Mouse (Mus musculus): ENCODE results near the gene Ankmy1.

Ankmy1 gene

DNA sequence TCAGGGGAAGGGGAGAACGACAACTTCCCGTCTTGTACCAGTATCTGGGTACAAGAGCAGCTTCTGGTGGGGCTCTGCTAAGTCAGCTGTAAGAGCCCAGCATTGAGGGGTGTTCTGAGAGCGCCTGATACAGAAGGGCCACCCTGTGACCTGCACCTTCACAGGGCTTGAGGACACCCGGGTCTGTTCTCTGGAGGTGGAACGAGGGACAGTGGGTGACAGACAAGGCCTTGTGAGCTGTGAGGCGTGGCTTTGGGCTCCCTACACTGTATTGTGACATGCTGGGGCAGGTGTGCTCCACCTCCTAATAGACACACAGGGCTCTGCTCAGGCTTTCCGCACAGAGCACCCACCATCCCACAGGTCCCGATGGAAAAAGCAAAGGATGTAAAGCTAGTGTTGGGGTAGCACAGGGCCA is 9.0 kb upstream of the Ankmy1 start:
- no peak for DNase-seq (ENCODE audit: low spot score)

DNA sequence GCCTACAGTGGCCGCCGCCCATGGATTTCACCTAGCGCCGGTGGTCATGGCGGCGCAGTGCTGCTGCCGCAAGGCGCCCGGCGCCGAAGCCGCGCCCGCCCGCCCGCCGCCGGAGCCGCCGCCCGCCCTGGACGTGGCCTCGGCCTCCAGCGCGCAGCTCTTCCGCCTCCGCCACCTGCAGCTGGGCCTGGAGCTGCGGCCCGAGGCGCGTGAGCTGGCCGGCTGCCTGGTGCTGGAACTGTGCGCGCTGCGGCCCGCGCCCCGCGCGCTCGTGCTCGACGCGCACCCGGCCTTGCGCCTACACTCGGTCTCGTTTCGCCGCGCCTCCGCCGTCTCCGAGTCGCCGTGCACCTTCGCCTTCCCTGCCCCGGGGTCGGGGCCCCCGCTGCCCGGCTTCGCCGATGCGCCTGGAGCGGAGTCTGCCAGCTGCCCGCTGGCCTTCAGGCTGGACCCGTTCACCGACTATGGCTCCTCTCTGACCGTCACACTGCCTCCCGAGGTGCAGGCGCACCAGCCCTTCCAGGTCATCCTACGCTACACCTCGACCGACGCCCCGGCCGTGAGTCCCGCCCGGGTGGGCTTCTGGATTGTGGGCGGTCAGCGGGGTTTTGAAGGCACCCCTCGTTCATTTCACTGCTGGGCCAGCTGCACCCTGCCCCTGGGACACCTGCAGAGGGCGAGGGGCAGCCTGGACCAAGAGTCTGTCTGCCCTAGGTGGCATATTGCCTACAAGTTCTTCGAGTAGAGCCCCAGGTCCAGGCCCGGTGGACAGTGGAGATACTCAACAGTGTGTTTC is 8.4 kb upstream of the Ankmy1 start:
- no peak for DNase-seq (ENCODE audit: low spot score)

DNA sequence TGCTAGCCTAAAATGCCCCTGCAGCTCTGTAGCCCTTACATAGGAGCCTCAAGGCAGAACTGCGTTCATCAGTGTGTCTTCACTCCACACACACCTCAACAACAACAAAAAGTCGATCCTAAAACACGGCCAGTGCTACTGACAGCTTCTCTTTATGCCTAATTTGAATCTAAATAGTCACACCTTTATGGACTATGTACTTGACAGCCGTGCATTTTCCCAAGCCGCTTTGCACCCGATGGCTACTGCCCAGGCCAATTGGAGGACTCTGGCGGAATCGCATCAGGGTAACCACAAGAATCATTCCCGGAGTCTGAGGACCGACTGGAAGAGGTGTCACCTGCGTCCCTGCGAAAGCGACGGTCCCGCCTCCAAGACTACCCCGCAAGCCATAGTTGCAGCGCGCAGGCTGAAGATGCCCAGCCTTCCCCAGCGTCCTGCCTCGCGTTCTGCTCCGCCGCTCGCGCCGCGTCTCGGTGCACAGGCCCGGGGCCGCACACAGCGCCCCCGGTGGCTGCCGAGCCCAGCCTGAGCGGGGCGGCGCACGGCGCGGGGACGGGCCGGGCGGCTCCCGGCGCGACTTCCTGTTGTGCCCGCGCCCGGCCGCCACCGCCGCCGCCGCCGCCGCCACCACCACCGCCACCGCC is 7.7 kb upstream of the Ankmy1 start, which contains the start of gene Rnpepl1:
Gene Rnpepl1 (plus strand): TSS at position 545 of the 647 bp plus-strand sequence.
- peak; percentile 57 for DNase-seq (ENCODE audit: low spot score)

DNA sequence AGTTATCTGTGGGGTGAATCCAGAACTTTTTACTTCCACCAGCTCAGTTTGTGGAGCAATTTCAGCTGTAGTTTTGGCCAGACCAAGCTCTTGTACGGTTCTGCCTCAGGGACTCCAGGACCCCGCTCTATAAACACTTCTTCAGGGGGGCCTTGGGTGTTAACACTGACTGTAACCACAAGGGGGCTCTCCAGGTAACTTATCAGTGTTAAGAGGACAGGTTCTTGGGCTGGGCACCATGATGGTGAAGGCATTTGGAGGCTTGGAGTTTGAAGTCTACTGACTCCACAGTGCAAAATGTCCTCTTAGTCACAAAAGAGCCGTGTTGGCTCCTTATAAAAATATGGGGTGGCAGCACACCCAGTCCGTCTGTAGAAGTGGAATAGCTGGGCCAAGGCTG is 6.4 kb upstream of the Ankmy1 start:
- no peak for DNase-seq (ENCODE audit: low spot score)

DNA sequence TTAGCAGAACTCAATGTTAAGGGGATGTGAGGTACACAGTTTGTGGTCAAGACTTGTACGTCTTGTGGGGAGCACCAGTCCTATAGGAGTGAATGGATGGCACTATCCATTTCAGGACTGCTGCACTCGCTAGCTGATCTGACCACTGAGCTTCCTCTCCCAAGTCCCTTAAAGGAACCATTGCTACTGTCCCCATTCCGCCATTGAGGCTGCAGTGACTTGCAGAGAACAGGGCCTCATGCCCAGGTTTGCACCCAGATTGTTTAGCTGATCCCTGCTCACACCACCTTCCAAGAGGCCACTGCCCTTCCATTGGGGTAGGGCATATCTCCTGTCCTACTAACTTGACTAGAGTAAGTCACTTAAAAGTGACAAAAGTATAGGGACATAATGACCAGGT is 6.0 kb upstream of the Ankmy1 start:
- DNase-seq (ENCODE audit: low spot score) = no peak

DNA sequence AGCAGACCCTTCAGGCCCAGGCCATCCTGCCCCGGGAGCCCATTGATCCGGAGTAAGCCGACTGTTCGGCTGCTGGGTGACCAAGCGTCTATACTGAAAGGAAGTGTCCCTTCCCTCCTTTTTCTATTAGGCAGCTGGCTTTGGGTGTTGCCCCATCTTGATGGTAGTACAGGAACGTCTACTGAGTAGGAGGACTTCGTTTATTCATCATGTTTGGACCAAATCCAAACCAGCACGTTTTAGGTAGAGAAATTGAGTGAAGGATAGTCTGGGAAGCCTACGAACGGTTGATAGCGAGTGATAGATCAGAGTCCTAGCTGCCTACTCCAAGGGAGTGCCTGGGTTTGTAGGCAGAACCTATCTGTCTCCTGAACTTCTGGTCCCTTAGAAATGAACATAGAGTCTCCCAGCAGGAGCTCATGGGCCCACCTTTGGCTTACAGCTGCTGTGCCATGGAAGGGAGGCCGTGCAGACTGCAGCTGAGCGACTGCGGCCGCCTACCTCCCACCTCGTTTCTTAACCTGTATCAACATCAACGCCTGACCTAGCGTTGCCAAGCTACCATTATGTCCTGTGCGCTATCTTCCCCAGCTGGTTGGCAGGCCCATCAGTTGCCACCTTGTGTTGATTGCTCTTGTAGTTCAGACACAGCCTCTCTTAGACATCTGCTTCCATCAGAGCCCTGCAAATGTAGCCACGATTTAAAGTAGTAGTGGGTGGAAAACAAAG is 5.1 kb upstream of the Ankmy1 start:
- DNase-seq (ENCODE audit: low spot score) = no peak

DNA sequence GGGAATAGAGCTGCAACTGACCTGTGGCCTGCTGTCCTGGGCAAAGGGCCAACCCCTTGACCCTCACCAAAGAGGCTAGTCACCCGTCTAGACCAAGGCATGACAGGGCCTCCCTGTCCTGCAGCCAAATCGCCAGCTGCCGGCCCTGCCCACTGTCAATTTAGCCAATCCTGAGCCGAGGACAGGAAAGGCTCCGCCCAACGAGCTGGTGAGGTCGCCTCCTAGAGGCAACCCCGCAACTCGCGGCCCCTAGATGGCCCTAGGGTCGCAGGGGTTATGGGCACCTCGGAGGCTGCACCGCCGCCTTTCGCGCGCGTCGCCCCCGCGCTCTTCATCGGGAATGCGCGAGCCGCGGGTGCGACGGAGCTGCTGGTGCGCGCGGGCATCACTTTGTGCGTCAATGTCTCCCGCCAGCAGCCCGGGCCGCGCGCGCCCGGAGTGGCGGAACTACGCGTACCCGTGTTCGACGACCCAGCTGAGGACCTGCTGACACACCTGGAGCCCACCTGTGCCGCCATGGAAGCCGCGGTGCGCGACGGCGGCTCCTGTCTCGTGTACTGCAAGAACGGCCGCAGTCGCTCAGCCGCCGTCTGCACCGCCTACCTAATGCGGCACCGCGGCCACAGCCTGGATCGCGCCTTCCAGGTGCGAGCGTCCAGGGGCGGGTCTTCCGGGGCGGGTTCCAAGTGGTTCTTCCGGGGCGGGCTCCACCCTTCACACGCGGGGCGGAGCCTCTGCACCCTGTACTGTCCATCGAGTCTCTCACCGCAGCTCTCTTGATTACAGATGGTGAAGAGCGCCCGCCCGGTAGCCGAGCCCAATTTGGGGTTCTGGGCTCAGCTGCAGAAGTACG is 4.3 kb upstream of the Ankmy1 start, which contains the start of gene Dusp28:
Gene Dusp28 (plus strand): TSS at position 203 of the 853 bp plus-strand sequence.
- DNase-seq (ENCODE audit: low spot score) = peak; percentile 87

DNA sequence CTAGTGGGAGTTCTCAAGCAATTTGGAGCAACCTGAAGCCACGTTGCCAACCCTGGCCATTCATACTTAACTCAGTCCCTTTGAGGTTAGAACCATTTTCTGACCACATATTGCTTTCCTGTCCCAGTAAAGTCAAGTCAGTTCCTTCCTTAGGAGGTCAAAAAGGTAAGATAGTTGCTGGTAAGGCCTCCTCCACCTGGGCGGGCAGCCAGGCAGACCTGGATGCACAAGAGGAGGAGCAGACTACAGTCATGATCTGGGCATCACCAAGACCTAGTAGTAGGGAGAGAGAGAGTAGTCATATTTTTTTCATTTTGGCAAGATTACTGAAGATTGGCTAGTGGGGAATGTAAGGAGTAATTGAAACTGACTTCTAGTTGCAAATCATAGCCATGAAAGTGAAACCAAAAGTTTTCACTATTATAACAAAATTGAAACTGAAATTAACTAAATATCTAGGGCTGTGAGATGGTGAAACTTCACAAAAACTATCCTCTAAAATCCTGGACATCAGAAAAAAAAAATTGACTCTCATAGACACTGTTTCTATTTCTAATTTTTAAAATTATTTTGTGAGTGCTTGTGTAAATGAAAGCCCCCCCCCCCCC is 3.1 kb upstream of the Ankmy1 start:
- no peak for DNase-seq (ENCODE audit: low spot score)

DNA sequence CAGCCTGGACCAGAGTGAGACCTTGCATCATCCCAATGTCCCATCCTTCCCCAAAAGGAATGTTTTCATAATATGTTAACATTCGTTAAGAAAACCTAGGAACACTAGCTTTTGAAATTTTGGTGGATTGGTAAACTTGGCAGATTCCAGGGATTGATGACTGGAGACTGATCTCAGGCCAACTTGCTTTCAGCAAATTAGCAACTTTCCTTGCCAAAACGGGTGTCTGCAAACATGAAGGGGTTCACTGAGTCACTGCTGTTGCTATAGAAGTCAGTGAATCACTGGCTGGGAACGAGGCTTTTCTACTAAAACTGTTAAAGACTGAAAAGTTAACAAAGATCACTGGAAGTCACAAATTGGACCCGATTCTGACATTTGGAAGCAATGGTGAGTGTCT is 921 bp upstream of the Ankmy1 start:
- DNase-seq (ENCODE audit: low spot score) = no peak

DNA sequence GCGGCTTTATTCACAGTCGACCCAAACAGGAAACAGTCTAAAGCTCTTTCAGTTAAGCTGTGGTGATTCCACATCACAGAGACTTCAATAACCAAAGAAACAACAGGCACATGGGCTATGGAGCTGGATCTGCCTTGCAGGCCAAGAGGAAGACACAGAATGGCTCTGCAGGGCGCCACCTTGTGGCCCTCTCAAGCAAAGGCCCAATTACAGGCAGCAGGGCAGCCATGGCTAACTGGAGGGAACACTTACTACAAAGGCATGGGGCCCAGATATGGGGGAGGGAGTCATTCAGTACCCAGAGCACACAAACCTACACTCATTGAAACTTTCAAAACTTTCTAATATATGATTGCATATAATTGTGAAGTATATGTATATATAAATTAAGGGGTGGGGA is 7.6 kb downstream of the Ankmy1 start:
- peak; percentile 37 for DNase-seq (ENCODE audit: low spot score)

DNA sequence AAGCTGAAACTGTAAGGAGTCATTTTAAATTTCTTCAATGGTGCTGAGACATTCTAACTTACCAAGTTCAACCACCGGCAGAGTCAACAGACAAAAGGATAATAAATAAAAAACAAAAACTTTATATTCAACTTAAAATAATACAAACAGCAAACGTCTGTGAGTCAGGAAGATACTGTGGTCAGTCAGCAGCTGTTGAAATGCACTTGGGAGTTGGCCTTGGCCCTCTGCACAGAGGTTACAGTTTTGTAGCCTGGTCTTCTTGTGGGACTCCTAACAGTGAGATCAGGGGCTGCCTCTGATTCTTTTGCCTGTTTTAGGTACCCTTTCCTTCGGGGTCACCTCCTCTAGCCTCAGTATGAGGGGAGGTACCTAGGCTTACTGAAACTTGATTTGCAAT is 8.8 kb downstream of the Ankmy1 start:
- no peak for DNase-seq (ENCODE audit: low spot score)

DNA sequence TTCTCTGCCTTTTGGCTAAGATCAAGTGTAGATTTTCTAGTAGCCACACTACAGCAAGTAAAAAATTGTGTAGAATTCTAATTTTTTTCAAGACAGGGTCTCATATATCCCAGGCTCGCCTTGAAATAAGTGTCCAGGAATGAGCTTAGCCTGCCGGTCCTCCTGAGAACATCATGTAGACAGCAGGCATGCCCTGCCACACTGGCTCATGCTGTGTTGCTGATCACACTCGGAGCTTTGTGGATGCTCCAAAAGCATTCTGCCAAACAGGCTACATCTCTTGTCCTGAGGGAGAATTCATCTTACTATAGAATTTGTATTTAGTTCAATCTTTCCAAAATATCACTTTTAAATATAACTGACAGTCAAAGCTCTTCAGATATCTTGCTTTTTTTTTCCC is 9.9 kb downstream of the Ankmy1 start:
- DNase-seq (ENCODE audit: low spot score) = no peak

DNA sequence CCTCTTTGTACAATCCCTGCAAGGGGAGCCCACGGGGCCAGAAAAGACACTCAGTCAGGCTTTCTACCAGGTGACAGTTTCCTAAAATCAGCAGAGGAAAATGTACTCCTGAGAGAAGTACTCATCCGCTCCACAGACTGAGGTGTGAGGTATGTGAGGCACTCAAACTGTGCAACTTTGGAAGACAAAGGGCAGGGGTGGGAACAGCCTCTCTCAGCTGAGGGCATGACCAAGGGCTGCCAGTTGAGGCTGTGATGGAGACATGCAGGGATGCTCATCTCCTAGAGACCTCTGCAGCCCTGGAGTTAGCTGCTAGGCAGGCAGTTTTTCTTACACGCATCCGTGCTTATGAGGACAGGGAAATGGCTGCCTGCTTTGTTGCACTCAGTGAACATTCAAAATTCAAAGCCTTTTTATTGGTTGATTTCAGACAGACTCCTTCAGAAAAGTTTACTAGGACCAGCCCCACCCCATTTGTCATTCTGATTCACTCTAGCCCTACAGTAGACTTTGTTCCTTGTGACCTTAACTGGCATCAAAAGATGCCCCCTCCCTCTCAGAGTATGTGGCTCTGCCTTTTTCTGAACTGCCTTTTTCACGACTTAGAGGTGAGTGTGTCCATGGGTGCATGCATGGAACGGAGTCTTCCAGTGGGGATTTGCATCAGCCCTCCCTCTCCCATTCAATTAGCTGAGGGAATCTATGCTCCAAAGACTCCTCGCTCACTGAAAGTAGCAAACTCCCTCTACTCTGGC is 13.6 kb downstream of the Ankmy1 start:
- no peak for DNase-seq (ENCODE audit: low spot score)

DNA sequence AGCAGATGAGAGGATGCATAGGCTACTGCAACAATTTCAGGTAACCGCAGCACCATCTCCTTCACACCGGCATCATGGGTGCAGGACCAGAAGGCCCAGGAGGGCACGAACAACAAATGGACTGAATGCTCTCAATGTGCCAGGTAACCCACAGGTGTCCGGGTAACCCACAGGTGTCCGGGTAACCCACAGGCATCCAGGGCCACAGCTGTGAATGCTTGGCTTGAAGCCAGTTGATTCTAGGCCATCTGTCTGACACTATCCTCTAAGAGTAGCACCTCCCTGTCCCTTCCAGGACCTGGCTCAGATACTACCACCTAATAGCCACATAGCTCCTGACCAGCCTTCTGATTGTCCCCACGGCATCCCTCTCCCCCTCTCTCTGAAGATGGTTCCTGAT is 20.7 kb downstream of the Ankmy1 start:
- DNase-seq (ENCODE audit: low spot score) = no peak

DNA sequence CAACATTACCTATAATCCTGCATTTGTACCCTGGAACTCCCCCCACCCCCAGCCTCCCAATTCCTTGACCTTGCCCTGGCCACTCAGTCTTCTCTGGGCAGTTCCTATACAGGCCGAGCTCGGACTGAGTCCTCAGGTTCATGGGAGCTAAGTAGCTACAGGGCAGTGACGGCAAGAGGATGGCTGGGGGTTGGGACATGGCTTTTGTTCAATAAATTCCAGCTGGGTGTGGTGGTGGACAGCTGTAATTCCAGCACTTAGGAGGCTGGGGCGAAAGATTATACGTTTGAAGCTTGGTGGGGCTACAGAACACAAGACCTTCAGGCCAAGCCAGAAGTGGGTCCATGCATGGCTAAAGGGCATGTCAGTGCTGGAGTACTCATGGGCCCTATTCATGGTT is 22.6 kb downstream of the Ankmy1 start:
- no peak for DNase-seq (ENCODE audit: low spot score)

DNA sequence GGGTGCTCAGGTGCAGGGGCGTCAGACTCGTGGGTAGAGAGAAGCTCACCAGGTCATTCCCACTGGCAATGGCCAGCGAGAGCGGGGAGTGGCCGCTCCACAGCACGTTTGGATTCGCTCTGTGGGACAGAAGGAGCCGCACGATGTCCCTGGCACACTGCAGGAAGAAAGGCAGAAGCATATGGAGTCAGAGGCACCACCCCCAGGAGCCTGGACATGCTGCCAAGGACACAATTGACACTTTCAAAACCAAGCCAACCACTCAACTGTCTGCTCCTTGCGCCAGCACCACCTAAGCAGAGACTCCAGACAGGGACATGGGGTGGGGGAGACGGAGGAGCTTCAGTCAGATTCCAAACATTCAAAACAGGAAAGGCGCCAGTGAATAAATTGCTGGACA is 23.4 kb downstream of the Ankmy1 start:
- DNase-seq (ENCODE audit: low spot score) = no peak

DNA sequence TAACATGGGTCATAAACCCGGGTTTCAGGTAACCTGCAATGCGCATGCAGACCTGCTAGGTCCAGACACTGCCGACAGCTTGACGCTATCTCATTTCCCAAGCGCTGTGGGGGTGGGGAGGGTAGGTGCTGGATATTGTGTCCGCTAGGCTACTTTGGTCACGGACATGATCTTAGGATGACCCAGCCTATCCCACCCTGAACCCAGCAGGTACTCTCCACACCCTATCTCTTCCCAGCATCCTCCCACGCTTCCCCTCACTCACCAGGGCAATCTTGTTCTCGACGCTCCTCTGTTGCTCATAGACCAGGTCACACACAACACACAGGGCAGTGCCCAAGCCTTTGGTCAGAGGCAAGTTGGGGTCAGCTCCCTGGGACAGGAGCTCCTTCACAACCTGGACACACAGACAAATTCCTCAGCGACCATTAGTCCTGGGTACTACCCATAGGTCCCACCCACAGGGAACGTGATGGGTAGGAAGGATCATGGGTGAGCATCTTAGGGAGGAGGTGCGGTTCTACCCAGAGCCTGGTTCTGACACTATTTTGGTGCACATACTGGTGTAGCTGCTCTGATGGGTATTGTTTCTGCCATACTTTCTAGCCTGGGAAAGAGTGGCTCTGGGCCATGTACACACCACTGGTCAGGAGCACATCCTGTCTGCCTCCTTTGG is 24.5 kb downstream of the Ankmy1 start:
- DNase-seq (ENCODE audit: low spot score) = no peak

DNA sequence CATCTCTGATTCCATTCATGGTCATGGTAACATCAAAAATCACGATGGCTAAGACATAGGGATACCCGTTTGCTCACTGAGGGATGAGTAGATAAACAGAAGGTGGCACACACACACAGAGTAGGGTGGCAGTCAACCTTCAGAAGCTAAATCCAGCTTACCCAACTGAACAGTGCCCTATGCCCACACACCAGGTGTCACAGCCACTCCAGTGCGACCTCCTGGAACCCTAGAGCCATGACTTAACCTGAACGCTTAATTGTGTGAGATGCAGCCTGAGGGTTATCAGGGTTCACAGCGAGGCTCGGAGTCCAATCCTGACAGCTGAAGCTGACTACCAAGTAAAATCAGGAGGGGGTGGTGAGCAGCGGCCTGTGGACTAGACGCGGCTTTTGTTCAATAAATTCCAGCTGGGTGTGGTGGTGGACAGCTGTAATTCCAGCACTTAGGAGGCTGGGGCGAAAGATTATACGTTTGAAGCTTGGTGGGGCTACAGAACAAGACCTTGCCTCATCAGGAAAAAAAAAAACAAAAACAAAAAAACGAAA is 25.2 kb downstream of the Ankmy1 start:
- DNase-seq (ENCODE audit: low spot score) = no peak

DNA sequence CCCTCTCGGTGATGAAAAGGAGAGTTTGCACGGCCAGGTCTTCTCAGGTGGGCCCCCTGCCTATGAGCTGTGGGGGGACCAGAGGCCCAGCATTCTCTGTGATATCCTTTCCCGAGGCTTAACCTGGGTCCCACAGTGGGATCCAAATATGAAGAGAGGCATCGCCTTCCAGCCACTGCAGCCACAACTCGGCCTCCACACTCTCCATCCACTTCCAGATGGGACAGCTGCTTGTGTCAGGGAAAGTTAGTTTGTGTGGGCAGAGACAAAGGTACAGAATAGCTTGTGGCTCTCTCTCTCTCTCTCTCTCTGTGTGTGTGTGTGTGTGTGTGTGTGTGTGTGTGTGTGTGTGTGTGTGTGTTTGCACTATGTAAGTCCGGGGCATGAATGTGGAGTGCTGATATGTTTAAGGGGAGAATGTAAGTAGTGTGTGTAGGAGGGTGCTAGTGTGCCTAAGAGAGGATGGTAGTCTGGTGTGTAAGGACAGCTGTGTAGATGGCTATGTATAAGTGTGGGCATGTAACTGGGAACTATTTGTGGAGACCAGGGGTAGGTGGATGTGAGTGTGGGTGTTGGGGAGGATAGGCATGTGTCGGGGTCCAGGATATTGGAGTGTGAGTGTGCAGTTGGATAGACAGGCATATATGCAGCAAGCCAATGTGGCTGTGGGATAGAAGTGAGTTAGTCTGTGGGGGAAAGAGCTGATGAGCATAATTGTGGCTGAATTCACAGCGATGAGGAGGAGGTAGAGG is 27.2 kb downstream of the Ankmy1 start:
- no peak for DNase-seq (ENCODE audit: low spot score)
